Mouse (Mus musculus) kidney, embryonic 14.5 days (tissue): ENCODE data around the gene Mindy4. TPM values are rescaled to one million over a fixed set of nuclear protein-coding genes. Genes with fewer than 3 reads are reported as not detected.

Experiments
- ATAC-seq: fragments of 200-750 bp; cut with Nextera tagmentation; 2 replicates; pipeline ENCODE4 v1.8.0; 2017; ENCODE audit warnings: moderate number of reproducible peaks, mild to moderate bottlenecking, moderate TSS enrichment, moderate library complexity; ENCODE audit not compliant: low FRiP score, low TSS enrichment
- H3K27ac ChIP-seq: fragments of 300-500 bp; sonication (generic); 2 replicates; pipeline ENCODE4 v1.5.1; 2014; ENCODE audit warnings: low read depth, mild to moderate bottlenecking, low read length, moderate library complexity, mixed read lengths
- H3K27me3 ChIP-seq: fragments of 300-500 bp; sonication (generic); 2 replicates; pipeline ENCODE4 v1.6.1; 2014; ENCODE audit warnings: mild to moderate bottlenecking, low read length; ENCODE audit not compliant: control insufficient read depth, insufficient read depth
- H3K36me3 ChIP-seq: fragments of 300-500 bp; sonication (generic); 2 replicates; pipeline ENCODE4 v1.6.1; 2014; ENCODE audit warnings: low read length, mixed read lengths; ENCODE audit not compliant: control insufficient read depth, insufficient read depth
- H3K4me1 ChIP-seq: fragments of 300-500 bp; sonication (generic); 2 replicates; pipeline ENCODE4 v1.6.1; 2014; ENCODE audit warnings: low read length, mixed read lengths; ENCODE audit not compliant: control insufficient read depth, insufficient read depth
- H3K4me2 ChIP-seq: fragments of 300-500 bp; sonication (generic); replicated peaks from 2 replicates; pipeline ENCODE4 v1.6.1; 2014; ENCODE audit warnings: low read depth, mild to moderate bottlenecking, low read length
- H3K4me3 ChIP-seq: fragments of 300-500 bp; sonication (generic); 2 replicates; pipeline ENCODE4 v1.5.1; 2014; ENCODE audit warnings: mild to moderate bottlenecking, low read length
- H3K9ac ChIP-seq: fragments of 300-500 bp; sonication (generic); 2 replicates; pipeline ENCODE4 v1.6.1; 2014; ENCODE audit warnings: low read depth, mild to moderate bottlenecking, low read length, moderate library complexity
- H3K9me3 ChIP-seq: fragments of 300-500 bp; sonication (generic); 2 replicates; pipeline ENCODE4 v1.6.1; 2016; ENCODE audit warnings: low read length; ENCODE audit not compliant: control insufficient read depth
- WGBS: fragments of 180-500 bp; shearing (Covaris S2); extraction: QIAGEN DNeasy Blood & Tissue Kit; methylation state at CpG from one replicate; pipeline ENCODE4 v1.1.7; 2014; 5-methylcytosine and 5-hydroxymethylcytosine counted together
- polyA plus RNA-seq: library from polyadenylated mRNA; unstranded; fragments of >200 nt; fragmentation: Nextera tagmentation; extraction: Ambion mirVana; gene quantifications from 2 replicates; pipeline ENCODE4 v1.2.1, GENCODE M21; 2014

Gene Mindy4
- polyA plus RNA-seq, 1 experiment from 2014 or later, result 17.7 TPM

- no peak for ATAC-seq
Observed at GRCm38 (mm10) chr6:55332100-55332772, 129.1 kb downstream of the Mindy4 start.

GRCm38 (mm10) chr6:55332773-55333109, 129.6 kb downstream of the Mindy4 start:
- Histone ChIP-seq H3K27me3 (no peaks in the 10 kb centered on the region), H3K9ac (no peak overlapping the region), H3K27ac (no peak overlapping the region), H3K36me3 (no peaks in the 10 kb centered on the region), H3K4me1 (peaks cover 9% of the 10 kb centered on the region; the same call in 1 of the 2 replicates), H3K9me3 (no peaks in the 10 kb centered on the region), H3K4me2 (no peak overlapping the region), H3K4me3 (no peak overlapping the region)
- 81% methylated on average over 6 of the region's 6 CpGs for WGBS
- no peak for ATAC-seq

More at GRCm38 (mm10) chr6:55332100-55332772, 129.1 kb downstream of the Mindy4 start:
- no peak overlapping the region for H3K4me2 ChIP-seq
- 57% methylated on average over 5 of the region's 5 CpGs for WGBS
- H3K4me3 ChIP-seq, result no peak overlapping the region
- H3K27me3 ChIP-seq, result no peaks in the 10 kb centered on the region
- no peak overlapping the region for H3K9ac ChIP-seq
- H3K36me3 ChIP-seq, result no peaks in the 10 kb centered on the region
- peaks cover 9% of the 10 kb centered on the region; the same call in 1 of the 2 replicates for H3K4me1 ChIP-seq
- H3K9me3 ChIP-seq, result no peaks in the 10 kb centered on the region
- H3K27ac ChIP-seq, result no peak overlapping the region

- ATAC-seq, result peak; percentile 70; the same call in 1 of the 2 replicates
- Histone ChIP-seq H3K4me1 (peaks cover 9% of the 10 kb centered on the region; the same call in 1 of the 2 replicates), H3K4me2 (no peak within 1 kb of the TSS; the same call in 1 of the 2 replicates), H3K27ac (no peak within 1 kb of the TSS), H3K9ac (no peak within 1 kb of the TSS; the same call in 1 of the 2 replicates), H3K27me3 (no peaks in the 10 kb centered on the region), H3K9me3 (no peaks in the 10 kb centered on the region), H3K36me3 (no peaks in the 10 kb centered on the region), H3K4me3 (no peak within 1 kb of the TSS)
- WGBS, result 18% methylated on average over 12 of the region's 12 CpGs
Observed at GRCm38 (mm10) chr6:55335989-55336514, 132.9 kb downstream of the Mindy4 start, which contains the start of gene Aqp1. Gene Aqp1, plus strand, starts transcription at chr6:55336432.

- WGBS, result 90% methylated on average over 5 of the region's 5 CpGs
- no peaks in the 10 kb centered on the region for H3K36me3 ChIP-seq
- no peak overlapping the region for H3K27ac ChIP-seq
- no peaks in the 10 kb centered on the region for H3K27me3 ChIP-seq
- no peak overlapping the region for H3K4me3 ChIP-seq
- ATAC-seq, result no peak
- no peaks in the 10 kb centered on the region for H3K9me3 ChIP-seq
- no peak overlapping the region; the same call in 1 of the 2 replicates for H3K4me2 ChIP-seq
- H3K9ac ChIP-seq, result no peak overlapping the region
- peaks cover 9% of the 10 kb centered on the region; the same call in 1 of the 2 replicates for H3K4me1 ChIP-seq
Observed at GRCm38 (mm10) chr6:55337242-55337641, 134.1 kb downstream of the Mindy4 start.

GRCm38 (mm10) chr6:55338077-55338476, 134.9 kb downstream of the Mindy4 start:
- H3K4me3 ChIP-seq, result no peak overlapping the region

GRCm38 (mm10) chr6:55338934-55339825, 136.0 kb downstream of the Mindy4 start:
- ATAC-seq, result no peak
- H3K27ac ChIP-seq, result no peak overlapping the region
- no peaks in the 10 kb centered on the region for H3K27me3 ChIP-seq
- H3K4me1 ChIP-seq, result peaks cover 9% of the 10 kb centered on the region; the same call in 1 of the 2 replicates
- no peak overlapping the region for H3K4me3 ChIP-seq
- H3K9ac ChIP-seq, result no peak overlapping the region
- no peak overlapping the region for H3K4me2 ChIP-seq
- no peaks in the 10 kb centered on the region for H3K36me3 ChIP-seq
- H3K9me3 ChIP-seq, result no peaks in the 10 kb centered on the region
- WGBS, result 80% methylated on average over 9 of the region's 9 CpGs

More at GRCm38 (mm10) chr6:55338077-55338476, 134.9 kb downstream of the Mindy4 start:
- ATAC-seq, result no peak
- H3K9me3 ChIP-seq, result no peaks in the 10 kb centered on the region
- H3K9ac ChIP-seq, result no peak overlapping the region
- WGBS, result 46% methylated on average over 6 of the region's 6 CpGs
- no peak overlapping the region for H3K4me2 ChIP-seq
- peaks cover 9% of the 10 kb centered on the region; the same call in 1 of the 2 replicates for H3K4me1 ChIP-seq
- no peaks in the 10 kb centered on the region for H3K36me3 ChIP-seq
- H3K27me3 ChIP-seq, result no peaks in the 10 kb centered on the region
- no peak overlapping the region for H3K27ac ChIP-seq

GRCm38 (mm10) chr6:55341688-55342087, 138.5 kb downstream of the Mindy4 start:
- WGBS, result 56% methylated on average over 5 of the region's 5 CpGs
- H3K9ac ChIP-seq, result no peak overlapping the region
- no peak for ATAC-seq

GRCm38 (mm10) chr6:55342328-55342727, 139.1 kb downstream of the Mindy4 start:
- Histone ChIP-seq H3K27ac (no peak overlapping the region), H3K27me3 (no peaks in the 10 kb centered on the region), H3K4me3 (no peak overlapping the region), H3K4me1 (no peaks in the 10 kb centered on the region), H3K4me2 (no peak overlapping the region), H3K9me3 (no peaks in the 10 kb centered on the region), H3K36me3 (no peaks in the 10 kb centered on the region), H3K9ac (no peak overlapping the region)
- ATAC-seq, result no peak
- 83% methylated on average over 9 of the region's 9 CpGs for WGBS

More at GRCm38 (mm10) chr6:55341688-55342087, 138.5 kb downstream of the Mindy4 start:
- H3K36me3 ChIP-seq, result no peaks in the 10 kb centered on the region
- H3K4me1 ChIP-seq, result no peaks in the 10 kb centered on the region
- H3K9me3 ChIP-seq, result no peaks in the 10 kb centered on the region
- H3K4me3 ChIP-seq, result no peak overlapping the region
- no peak overlapping the region for H3K27ac ChIP-seq
- H3K4me2 ChIP-seq, result no peak overlapping the region
- H3K27me3 ChIP-seq, result no peaks in the 10 kb centered on the region
